Mouse (Mus musculus) myocyte (in vitro differentiated cells): ENCODE data around the gene Tpst2.

ENCODE experiments used
- CEBPB ChIP-seq: IDR thresholded peaks from 2 replicates; pipeline ENCODE4 v1.6.1; 2011; ENCODE audit warnings: mild to moderate bottlenecking, moderate library complexity; ENCODE audit not compliant: poor library complexity, insufficient read depth, severe bottlenecking
- MAX ChIP-seq: IDR thresholded peaks from one replicate; pipeline ENCODE4 v1.6.1; 2011; ENCODE audit warnings: low read depth, mild to moderate bottlenecking, control low read depth
- POLR2A ChIP-seq: IDR thresholded peaks from one replicate; pipeline ENCODE4 v1.6.1; 2011; ENCODE audit warnings: low read depth, mild to moderate bottlenecking, control low read depth, moderate library complexity; ENCODE audit not compliant: insufficient read length
- USF1 ChIP-seq: IDR thresholded peaks from one replicate; pipeline ENCODE4 v1.6.1; 2011; ENCODE audit warnings: low read depth, mild to moderate bottlenecking, control low read depth, moderate library complexity

DNA sequence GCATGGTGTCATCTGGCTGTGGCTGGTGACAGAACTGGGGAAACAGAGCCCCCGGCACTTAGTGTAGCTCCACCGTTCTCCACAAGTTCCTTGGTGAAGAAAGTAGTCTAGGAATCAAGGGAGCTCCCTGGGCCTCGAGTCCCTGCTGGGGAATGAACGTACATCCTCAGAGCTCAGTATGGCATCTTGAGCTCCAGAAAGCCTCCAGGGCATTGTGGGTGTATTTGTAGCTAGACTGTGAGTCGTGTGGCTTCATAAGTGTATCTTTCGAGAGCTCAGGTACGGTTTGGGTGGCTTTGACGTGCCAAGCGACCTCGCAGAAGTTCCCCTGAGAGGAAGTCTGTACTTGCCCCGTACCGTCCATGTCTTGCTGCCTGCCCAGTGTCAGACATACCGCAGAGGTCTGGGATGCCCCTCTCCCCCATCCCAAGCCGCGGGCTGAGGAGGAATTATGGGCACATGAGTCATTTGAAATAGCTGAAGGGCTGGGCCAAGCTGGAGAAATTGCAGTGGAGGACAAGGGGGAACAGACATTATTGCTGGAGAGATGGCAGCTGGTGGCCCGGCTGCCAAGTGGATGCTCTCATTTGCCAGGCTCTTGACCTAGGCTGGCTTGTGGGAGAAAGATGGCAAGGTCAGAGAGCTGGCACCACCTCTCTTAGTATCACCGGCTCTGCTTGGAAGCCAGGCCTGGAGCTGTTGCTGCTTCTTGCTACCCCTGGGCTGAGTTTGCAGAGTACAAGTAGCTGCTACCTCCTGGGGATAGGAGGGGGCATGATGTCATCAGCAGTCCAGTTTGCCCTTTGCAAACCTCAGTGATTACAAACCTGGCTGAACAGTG, 2.9 kb downstream of the Tpst2 start:
- TF ChIP-seq POLR2A (peak; percentile 42), CEBPB (no peak), MAX (no peak), USF1 (no peak)
